Mouse (Mus musculus): ENCODE results near the gene Sbds. TPM values are rescaled to one million over a fixed set of nuclear protein-coding genes. Genes with fewer than 3 reads are reported as not detected.

Sbds gene
- 100 to 1,000 TPM; 109 TPM for total RNA-seq (2021)
- long read RNA-seq, experiment 1, transcript Sbds-201 (5 exons, 1,548 nt), result major isoform, 159 of 192 reads
- long read RNA-seq, experiment 1, partial matches to known transcripts, result 3 of 192 reads
- long read RNA-seq, experiment 1, other reads (novel, unspliced or antisense), result 29 of 192 reads
- long read RNA-seq, experiment 2, transcript Sbds-201 (5 exons, 1,548 nt), result major isoform, 47 of 63 reads
- long read RNA-seq, experiment 2, partial matches to known transcripts, result 4 of 63 reads
- long read RNA-seq, experiment 2, other reads (novel, unspliced or antisense), result 11 of 63 reads

DNA sequence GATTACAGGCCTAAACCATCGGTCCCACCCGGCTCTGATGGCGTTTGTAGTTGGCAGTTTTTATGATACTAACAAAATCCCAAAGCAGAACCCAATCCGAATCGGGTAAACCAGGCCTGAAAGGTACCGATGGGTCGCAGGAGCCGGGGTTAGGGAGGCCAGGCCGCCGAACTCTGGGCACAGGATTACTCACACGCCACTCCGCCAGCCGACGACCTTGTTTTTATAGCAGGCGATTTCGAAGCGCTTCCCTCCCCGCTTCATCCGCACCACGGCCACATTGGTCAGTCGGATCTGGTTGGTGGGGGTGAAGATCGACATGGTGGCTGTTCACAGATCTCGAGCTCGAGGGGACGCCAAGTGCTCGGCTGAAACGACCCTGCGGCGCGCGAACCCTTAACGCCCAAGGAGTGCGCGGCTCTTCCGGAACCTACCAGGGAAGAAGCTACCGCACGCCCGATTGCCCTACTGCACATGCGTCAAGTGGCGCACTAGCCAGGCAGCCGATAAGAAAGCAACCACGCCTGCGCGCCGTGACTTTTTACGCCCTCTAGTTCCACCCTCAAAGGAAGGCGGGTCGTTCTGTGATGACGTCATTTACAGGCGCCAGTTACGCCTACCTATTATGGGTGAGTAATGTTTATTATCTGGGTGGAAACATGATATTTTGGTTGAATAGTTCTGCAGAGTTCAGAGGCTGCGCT lies at the start of gene Sbds, which contains the start of gene Tyw1:
Sbds (minus strand) TSS at position 514 of the 704 bp plus-strand sequence.
Tyw1 (plus strand) TSS at position 603 of the 704 bp plus-strand sequence.
- peak; percentile 97 to 99 for DNase-seq

DNA sequence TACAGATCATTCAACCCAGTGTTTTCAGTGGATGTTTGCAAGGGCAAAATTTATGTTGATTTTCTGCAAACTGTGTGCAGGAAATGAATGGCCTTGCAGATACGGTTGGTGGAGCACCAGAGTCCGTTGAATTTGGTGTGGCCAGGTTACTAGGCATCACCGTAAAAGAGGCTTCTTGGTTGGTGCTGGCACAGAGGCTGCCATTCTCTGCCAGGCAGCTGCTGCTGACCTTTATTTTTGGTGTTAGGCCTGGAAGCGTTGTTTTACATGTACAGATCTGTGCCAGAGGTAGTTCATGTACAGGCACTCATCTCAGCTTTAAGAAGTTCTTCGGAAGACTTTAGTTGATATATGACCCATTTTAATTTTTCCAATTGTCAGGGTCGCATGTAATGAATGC lies 48.3 kb upstream of the Sbds start:
- DNase-seq, result no peak

DNA sequence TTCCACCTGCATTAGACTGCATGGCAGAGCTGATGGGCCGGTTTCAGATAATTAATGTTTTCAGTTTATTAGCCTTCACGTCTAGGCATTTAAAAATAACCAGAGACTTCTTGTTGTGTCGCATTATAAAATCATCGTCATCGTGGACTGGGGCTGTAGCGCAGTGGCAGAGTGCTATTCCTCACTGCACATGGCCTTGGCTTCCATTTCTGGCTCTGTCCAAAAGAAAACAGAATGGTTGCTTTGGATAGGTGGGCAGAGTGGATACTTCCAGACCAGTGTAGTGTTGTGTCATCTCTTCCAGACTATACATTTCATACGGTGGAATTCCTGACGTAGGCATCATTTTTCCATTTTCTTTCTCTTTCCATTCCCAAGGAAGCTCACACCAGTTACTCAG lies 44.2 kb upstream of the Sbds start:
- DNase-seq, result no peak

DNA sequence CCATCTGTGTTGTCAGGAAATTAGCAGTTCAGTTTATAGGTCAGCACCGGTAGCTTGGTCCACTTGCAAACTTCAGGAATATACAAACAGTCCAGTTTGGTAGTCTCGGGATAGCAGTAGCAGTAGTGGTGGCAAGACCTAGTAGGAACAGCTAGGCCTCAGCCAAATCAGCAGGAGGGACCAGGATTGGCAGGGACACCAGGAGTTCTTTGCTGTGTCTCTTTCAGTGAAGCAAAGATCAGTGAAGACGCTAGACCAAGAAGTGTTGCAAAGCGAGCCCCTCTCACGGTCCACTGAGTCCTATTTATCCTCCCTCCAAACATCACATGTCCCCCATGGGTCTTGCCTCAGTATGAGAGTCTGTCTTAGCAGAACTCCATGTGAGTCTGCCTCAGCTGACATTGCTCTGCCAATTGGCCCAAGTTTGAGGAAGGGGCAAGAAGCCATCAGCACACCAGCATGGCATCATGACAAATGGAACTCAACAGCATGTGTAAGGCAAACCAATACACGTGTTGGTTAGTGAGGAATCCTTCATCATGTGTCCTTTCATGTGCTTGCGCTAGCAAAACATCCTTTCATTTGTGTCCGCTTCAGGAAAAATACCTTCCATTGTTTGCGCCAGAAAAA lies 43.6 kb upstream of the Sbds start:
- DNase-seq, result no peak

DNA sequence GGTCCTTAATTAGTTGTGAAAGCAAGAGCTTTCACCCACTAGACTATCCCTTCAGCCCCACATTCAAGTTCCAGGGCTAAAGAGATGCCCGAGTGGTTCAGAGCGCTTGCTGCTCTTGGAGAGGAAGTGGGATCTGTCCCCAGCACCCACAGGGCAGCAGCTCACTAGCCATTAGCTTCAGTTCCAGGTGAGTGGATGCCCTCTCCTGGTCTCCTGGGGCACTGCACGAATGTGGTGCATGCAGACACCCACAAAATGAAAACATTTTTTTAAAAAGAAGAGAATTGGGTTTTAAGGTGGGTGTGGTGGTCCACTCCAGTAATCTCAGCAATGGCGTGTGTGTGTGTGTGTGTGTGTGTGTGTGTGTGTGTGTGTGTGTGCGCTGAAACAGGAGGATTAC lies 40.7 kb upstream of the Sbds start:
- DNase-seq, result no peak

DNA sequence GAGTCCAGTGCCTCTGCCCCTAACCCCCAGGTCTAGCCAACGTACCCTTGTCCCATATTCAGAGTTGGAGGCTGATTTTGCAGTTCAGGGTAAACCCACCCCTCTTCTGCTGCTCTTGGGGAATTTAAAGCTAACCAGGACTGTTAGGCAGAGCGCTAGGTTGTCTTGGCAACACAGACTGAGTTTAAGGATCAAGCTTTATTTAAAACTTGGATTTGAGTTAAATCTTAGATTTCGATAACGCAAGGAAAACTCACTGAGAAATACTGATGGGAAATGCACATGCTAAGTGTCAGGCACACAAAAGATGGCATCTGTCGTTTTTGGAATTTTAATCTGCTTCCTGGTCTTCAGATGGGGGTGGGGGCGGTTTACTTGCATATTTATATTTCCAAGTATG lies 39.3 kb upstream of the Sbds start:
- DNase-seq, result no peak

DNA sequence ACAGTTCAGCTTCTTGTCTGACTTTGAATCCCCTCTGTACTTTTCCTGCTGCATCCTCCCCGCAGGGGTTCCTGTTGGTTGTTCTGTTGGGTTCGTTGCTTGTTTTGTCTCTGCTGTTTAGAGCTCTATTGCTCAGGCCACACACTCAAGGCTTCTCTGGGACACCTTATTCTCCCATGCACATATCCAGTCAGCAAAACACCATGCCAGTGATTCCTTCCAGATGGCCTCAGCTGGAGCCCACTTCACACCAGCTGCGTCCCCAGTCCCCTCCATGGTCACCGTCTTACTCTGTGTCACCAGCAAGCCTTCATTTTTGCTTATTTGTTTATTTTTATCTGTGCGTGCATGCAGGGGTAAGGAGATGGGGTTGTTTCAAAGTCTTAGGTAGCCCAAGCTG lies 38.6 kb upstream of the Sbds start:
- DNase-seq, result no peak

DNA sequence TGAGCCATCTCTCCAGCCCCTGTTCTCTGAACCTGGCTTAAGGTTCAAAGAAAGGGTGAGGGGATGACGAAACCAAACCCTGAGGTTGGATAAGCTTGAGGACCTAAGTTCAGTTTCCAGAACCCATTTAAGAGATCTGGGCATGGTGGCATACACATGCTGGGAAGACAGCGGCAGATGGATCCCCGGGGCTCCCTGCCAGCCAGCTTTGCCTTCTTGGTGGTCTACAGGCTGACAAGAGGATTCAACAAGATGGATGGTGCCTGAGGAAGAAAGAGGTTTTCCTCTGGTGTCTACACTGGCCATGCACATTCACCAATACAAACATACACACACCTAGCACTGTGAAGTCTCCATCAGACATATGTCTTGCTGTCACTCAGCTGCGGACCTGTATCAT lies 37.6 kb upstream of the Sbds start:
- no peak for DNase-seq

DNA sequence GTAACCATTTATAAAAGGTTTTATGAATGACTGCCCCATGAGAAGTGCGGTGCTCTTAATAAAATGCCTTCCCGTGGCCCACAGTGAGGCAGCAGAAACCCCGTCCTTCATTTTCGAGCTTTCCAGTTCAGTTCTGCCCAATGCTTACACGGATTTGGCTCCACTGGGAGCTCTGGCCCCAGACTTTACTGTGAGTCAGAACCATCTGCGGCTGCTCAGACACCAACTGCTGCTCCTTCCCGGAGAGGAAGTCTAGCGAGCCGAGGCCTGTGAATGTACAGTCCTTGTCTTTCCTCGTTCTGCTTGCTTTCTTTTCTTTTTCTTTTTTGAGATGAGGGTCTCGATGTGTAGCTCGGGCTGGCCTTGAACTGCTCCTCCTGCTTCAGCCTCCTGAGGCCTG lies 35.4 kb upstream of the Sbds start:
- peak in 1 of 2 experiments; percentile 52 for DNase-seq

DNA sequence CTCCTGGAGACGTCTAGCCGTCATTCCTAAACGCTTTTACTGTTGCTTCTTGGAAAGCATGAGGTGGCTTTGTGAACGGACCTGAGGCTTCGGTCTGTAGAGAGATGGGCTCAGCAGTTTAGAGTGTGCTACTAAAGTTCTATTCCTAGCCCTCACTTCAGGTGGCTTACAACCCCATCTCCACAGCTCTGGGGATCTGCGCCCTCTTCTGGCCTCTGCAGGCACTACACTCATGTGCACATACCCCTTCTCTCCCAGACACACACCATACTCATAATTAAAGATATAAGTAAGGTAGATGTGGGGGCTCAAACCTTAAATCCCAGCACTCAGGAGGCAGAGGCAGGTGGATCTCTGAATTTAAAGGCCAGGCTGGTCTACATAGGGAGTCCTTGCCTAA lies 34.9 kb upstream of the Sbds start:
- DNase-seq, result no peak

DNA sequence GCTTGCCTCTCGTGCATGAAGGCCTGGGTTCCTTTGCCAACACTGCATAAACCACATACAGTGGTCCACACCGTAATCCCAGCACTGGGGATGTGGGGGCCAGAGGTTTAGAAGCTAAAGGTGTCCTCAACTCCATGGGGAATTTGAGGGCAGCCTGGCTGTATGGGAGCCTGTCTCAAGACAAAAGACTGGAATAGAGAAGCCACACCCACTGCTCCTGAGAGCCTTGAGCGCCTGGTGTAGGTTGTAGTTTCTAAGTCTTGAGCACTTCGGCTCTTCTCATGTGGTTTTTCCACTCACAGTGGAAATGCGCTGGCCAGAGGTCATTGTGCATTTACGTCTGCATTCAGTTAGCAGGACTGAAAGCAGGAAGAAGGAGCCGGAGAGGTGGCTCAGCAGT lies 32.8 kb upstream of the Sbds start:
- DNase-seq, result no peak

DNA sequence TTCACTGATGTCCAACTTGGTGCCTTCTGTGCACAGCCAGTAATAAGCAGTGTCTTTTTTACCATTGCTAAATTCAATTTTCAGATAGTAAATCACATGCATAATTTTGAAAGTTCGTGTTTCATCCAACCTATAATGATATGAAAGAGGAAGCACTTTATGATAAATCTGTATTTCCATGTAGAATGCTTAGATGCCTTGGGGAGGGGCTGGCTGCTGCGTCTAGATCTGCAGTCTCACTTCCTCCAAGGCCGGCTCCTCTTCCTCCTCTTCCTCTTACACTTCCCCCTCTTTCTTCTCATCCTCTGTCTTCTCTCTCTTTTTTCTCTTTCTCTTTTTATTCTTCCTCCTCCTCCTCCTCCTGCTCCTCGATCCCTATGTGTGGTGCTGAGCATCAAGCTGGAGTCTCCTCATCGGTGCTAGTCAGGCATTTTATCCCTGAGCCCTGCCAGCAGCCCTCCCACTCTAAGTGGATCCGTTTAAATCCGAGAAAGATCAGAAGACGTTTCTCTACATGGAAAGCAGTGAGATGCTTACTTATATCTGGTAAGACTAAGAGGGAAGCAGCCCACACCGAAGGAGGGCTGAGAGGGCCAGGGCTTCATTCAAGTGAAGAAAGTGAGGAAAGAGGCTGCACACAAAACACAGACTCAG lies 27.9 kb upstream of the Sbds start:
- no peak for DNase-seq

DNA sequence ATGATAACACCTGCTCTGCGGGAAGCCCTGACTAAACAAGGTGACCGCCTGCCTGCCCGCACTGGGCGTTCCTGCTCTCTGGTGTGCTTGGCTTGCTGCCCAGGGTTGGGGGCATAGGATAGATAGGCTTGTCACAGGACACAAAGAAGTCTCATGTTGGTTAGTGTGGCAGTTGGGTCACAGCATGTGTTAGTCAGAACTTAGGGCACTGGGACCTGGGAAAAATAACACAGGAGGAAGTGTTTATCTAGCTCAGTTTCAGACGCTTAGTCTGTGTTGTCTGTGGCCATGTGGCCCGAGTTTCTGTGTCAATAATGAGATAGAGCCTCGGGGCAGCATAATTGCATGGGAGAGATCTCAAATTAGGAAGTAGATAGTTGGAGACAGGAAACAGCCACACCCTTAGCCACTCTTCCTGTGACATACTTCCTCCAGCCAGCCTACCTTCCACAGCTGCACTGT lies 22.7 kb upstream of the Sbds start:
- no peak for DNase-seq

DNA sequence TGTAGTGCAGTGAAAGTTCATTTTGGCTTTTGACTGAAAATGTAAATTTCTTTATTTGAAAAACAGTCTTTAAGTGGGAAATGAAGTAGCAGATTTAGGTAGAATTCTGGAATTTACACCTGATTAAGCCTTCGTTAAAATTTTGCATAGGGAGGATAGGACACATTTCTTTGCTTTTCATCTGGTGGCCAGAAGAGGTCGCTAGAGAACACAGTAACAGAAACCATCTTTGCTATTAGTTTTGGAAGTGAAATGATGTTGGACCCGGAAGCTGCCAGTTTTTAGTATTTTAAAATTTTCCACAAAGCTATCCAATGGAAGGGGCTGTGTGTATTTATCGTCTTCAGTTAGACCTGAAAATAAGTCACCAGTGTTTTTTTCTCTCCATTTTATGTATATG lies 20.2 kb upstream of the Sbds start:
- peak in 1 of 2 experiments; percentile 55 for DNase-seq

DNA sequence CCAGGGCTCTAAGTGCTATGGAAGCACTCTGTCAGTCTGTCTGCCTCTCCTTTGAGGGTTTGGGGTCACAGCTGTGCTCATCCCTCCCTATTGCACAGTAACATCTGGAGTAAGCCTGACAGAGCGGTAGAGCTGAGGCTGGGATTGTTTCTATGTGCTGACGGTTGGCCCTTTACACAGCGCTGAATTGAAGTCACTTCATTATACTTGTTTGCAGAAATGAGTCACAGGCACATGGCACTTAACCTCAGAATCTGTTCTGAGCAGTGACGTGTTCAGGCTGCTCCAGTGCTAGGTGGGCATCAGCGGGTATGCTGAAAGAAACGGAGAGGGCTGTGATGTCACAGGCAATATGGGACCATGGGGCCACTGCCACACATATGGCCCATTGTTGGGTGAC lies 17.7 kb upstream of the Sbds start:
- DNase-seq, result peak in 1 of 2 experiments; percentile 32

DNA sequence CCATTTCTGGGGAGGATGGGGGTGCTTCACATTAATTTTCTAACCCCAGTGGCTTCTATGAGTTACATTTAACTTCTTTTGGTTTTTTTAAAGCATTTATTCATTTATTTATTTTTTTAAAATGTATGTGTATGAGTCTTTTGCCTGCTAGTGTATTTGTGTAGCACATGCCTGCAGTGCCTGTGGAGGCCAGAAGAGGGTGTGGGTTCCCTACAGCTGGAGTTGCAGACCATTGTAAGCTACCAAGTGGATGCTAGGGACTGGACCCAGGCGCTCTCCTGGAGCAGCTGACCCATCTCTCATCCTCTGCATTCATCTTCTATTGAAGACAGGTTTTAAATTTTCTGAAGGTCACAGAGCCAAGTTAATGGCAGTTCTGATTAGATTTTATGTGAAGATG lies 17.0 kb upstream of the Sbds start:
- no peak for DNase-seq

DNA sequence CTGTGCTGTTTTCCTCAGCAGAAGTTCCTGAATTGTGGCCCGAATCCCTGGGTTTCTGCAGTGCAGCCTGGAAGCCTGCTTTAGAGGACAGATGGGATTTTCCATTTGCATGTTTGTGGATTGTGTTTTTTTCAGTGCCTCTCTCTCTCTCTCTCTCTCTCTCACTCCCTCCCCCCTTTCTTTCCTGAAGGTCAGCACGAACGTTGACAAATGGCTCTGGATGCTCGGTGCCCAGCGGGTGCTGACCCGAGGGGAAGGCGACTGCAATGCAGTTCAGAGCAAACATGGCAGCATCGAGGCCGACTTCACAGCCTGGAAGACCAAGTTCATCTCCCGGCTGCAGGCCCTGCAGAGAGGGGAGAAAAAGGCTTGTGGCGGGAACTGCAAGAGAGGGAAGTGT lies 13.6 kb upstream of the Sbds start:
- peak; percentile 70 to 71 for DNase-seq

DNA sequence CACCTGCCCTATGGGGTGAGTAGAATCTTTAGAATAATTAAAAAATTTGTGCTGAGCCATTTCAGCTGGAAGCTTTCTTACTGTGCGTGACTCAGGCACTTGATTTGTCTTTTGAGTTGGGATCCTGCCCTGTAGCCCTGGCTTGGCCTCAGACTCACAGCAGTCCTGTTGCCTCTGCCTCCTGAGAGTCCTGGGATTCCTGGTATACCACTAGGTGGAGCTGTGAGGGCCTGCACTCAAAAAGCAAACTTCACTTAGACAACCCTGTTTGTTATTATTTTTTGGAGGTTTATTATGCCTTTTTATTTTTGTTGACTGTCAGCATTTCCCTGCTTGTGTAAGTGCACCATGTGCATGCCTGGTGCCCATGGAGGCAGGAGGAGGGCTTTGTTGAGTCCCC lies 12.0 kb upstream of the Sbds start:
- DNase-seq, result peak; percentile 64

DNA sequence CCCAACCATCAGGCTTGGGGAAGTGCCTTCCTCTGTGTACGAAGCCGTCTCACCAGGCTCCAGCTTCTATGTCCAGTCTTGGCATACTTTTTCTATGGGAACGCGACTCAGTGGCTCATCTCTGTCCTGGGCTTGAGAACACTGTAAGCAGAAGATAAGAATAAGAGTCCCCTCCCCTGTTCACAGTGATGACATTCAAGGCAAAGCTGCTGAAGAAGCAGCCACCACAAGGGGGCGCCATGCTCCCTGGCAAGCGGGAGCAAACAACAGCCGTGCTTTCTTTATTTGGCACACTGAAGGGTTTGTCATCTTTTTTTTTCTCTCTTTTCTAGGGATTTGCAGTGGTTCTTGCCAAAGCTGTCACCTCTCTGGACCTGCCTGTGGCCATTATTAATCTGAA lies 11.3 kb upstream of the Sbds start:
- DNase-seq, result peak; percentile 56 to 74

DNA sequence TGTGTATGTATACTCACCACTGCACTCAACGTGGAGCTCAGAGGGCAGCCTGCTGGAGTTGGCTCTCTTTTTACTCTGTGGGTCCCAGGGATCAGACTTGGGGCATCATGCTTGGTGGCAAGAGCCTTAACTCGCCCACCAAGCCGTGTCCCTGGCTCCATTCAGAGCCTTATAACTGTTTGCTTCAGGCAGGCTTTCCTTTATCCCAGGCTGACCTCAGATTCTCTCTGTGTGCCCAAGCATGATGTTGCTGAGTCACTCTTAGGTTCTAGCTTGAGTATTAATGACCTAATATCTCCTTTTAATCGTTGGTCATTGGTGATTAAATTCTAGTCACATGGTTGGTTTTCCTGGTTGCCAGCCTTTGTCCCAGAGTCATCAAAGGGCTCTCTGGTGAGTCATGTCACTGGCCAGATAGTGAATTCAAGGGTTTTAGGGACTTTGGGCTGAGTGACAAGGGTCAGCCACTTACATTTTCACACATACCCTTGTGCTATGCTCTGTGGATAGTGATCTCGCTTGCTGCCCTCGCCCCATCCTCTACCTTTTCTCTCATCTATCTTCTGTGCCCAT lies 9.2 kb upstream of the Sbds start:
- DNase-seq, result peak; percentile 35 to 49

DNA sequence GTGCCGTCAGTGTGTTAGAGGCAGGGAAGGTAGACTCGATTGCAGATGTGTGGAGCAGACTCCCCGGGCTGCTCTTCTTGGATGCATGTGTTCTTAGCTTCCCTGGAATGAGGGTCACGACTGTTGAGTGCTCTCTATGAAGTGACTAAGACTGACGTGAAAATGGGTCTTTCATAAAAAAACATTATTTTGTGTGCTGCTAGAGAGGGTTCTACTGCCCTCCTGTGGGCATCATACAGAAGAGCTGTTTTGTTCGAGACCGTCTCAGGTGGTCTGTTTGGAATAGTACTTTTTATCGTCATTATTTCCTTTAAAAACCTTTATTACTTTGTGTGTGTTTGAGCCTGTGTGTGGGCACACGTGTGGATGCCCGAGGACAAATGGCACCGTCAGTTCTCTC lies 8.1 kb upstream of the Sbds start:
- no peak for DNase-seq

DNA sequence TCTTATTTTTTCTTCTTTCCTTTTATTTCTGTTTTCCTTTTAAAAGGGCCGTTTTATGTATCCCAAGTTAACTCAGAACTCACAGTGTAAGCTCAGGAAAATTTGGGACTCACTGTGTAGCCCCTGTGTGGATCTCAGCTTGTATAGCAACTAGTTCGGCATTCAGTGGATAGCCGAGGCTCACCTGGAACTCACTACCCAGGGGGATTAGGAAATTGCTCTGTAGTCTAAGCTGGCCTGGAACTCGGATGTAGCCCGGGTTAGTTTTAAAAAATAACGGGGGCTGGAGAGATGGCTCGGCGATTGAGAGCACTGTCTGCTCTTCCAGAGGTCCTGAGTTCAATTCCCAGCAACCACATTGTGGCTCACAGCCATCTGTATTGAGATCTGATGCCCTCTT lies 2.0 kb upstream of the Sbds start:
- no peak for DNase-seq
